Mouse (Mus musculus): ENCODE data around the gene Ddx46.
"Not testable (repeated sequence)": the region's sequence is repeated elsewhere in the genome, so short reads cannot be mapped to it uniquely, and the experiment has no call there.

The Ddx46 gene

DNA sequence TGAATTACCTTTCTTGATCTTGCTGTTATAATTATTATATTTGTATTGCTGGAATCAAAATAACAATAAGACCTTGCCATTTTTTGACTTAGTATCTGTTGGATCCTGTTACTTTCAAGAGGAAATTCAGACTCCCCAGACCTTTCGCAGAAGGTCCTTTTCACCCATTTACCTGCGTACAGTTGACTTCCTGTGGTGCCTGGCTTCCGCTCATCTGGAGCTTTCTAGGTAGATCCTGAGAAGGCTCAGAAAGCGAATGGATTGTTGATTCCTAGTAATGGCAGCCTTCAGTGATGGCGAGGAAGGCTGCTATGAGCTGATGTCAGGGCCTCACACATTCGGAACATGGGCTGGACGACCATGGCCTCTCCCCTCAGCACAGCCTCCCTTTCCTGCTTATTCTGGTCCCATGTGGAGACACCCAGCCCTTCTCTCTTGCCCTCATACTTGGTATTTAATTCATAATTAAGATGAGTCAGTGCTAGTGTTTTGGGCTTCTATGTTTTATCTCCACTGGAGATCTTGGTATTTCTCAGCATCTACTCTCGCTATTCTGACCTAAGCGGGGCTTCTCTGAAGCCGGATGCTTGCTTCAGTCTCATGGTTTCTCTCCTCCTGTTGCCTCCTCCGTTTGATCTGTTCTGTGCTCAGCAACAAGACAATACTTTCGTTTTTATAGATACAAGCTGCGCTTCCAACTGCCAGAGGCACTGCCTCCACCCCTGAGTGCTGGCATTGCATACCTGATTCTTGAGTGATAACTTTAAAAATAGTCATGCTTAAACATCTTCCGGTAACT lies 1.6 kb downstream of the Ddx46 start:
- no peak for DNase-seq (ENCODE audit: low spot score)

DNA sequence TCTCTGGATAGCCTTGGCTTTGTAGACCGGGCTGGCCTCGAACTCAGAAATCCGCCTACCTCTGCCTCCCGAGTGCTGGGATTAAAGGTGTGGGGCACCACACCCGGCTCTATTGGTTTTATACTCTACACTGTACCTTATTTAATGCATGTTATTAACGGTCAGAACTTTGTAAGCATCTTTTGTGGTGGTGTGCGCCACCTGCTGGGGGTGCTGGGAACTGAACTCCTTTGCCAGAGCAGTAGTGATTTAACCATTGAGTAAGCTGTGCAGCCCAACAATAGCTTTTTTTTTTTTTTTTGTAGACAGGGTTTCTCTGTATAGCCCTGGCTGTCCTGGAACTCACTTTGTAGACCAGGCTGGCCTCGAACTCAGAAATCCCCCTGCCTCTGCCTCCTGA lies 5.7 kb downstream of the Ddx46 start:
- peak; percentile 88 for DNase-seq (ENCODE audit: low spot score)

DNA sequence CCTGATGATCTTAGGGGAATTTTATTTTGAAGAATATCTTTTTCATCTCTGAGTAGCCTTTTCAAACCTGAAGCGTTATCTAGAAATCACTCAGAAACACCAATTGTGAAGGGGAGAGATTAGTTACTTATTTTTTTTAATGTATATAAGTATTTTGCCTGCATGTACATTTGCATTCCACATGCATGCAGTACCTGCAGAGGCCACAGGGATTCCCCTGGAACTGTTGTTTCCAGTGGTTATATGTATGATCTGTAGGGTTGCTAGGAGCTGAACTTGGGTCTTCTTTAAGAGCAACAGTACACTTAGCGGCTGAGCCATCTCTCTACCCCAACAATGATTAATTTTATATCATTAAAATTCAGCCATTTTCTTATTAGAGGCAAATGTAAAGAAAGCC lies 9.7 kb downstream of the Ddx46 start:
- no peak for DNase-seq (ENCODE audit: low spot score)

DNA sequence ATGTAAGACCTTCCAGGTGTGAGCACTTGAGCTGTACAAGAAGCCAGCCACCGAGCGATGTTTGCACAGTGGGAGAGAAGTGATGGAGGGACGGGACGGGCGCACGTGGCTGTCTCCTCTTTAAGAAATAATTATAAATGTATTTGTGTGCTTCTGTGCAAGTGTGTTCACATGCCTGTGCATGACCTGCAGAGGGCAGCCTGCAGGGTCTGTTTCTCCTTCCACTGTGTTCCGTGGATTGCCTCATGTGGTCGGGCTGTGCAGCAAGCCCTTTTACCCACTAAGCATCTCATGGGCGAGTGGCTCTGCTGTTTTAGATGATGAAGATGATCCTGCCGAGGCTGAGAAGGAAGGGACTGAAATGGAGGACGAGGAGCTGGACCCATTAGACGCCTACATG lies 15.3 kb downstream of the Ddx46 start:
- DNase-seq (ENCODE audit: low spot score) = no peak

DNA sequence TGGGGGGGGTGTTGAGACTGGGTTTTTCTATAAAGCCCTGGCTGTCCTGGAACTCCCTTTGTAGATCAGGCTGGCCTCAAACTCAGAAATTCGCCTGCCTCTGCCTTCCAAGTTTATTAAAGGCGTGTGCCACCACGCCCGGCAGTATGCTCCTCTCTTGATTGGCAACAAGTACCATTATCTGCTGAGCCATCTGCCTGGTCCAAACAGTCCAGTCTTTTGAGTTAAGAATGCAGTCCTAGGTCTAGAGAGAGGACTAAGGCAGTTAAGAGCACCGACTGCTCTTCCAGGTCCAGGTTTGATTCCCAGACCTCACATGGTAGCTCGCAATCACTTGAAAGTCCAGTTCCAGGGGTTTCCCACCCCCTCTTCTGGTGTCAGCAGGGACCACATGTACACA lies 16.2 kb downstream of the Ddx46 start:
- DNase-seq (ENCODE audit: low spot score) = no peak

DNA sequence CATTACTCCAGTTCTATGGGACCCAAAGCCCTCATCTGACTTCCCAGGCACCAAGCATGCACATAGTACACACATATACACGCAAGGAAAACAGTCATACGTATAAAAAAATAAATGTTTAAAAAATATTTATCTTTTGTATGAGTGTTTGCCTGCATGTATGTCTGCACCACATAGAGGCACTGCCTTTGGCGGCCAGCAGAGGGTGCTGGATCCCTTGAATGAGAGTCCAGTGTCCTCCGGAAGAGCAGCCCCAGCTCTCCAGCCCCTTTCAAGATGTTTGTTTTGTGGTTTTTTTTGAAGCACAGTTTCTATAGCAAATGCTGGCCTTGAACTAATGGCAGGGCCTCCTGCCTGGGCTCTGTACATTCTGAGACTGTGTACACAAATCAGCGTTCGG lies 33.7 kb downstream of the Ddx46 start:
- peak; percentile 72 for DNase-seq (ENCODE audit: low spot score)

DNA sequence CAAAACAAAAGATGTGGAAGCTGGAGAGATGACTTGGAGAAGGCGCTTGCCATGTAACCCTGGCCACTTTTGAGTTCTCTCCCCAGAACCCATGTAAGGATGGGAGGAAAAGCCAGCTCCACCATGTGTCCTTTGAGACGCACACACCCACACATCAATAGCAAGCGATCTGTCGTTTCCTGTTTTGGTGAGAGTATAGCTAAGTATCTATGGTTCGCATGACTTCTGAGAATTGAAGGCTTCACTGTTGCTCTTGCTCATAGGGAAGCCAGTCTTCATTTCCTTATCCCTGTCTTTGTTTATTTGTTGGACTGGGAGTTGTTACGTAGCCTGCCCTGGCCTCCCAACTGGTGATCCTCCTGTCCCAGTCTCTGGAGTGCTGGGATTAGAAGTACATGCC lies 37.9 kb downstream of the Ddx46 start:
- DNase-seq (ENCODE audit: low spot score) = no peak

DNA sequence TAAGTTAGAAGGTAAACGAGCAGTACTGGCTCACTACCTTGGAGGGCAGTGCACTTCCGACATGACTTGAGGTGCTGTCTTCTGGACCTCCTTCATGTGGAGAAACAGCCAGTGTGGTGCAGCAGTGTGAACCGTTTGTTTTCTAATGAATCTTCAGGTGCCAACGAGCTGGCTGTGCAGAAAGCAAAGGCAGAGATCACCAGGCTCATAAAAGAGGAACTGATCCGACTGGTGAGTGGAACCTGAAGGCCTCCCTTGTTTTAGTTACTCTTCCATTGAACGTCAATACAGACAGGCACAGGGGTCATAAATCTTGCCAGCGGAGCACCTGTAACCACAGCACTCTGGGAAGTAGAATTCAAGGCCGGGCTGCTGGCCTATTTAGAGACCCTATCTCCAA lies 42.5 kb downstream of the Ddx46 start:
- no peak for DNase-seq (ENCODE audit: low spot score)

DNA sequence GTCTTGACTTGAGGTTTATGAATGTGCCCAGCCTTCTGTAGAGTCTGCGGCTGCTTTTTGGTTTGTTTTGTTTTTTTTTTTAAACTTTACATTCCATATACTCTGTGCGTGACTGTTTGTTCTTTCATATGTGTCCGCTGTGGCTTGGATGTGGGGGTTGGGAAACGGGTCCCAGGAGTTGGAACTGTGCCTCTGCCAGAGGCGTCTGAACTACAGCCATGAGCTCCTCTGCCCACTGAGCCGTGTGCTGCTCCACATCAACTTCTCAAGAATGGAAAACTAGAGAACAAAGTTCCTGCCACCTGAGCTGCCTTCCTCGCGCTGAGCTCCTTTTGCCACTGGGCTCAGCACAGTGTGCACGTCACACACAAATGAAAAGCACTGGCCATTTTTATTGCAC lies 47.4 kb downstream of the Ddx46 start:
- DNase-seq (ENCODE audit: low spot score) = no peak

DNA sequence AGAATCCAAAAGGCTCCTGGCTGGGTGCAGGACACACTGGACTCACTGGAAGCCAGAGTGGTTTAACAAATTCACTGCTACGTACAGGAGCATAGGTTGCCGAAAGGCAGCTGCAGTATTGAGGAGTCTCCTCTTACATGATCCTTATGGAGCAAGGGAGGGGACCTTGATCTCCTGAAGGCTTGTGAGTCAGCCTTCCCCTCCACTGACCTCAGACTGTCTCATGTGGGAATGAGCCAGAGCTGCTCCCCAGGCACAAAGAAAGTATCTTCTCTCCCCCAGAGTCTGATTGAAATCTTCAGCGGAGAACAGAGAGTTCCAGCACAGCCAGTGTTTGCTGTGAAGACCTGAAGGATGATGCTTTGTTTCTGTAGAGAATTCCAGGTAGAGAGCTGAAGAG lies 48.8 kb downstream of the Ddx46 start:
- DNase-seq (ENCODE audit: low spot score) = no peak

DNA sequence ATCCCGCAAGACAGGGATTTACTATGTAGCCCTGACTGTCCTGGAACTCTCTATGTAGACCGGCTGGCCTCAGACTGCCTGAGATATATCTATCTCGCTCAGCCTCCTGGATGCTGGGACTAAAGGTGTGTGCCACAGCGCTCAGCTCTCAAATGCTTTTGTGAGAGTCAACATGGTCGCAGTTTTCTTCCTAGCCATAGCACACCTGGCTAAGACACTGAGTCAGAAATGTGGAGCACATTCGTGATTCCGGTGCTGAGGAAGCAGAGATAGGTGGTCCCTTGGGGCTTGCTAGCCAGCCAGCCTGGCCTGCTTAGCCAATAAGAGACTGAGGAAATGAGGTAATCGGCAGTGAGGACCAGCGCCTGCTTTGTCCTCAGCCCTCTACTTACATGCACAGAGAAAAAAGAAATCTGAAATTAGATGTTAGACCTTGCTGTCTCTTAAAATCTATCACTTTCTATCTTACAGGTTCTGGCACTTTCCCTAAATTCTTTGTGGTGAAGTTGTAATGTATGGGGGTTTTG lies 51.3 kb downstream of the Ddx46 start:
- DNase-seq (ENCODE audit: low spot score) = no peak

DNA sequence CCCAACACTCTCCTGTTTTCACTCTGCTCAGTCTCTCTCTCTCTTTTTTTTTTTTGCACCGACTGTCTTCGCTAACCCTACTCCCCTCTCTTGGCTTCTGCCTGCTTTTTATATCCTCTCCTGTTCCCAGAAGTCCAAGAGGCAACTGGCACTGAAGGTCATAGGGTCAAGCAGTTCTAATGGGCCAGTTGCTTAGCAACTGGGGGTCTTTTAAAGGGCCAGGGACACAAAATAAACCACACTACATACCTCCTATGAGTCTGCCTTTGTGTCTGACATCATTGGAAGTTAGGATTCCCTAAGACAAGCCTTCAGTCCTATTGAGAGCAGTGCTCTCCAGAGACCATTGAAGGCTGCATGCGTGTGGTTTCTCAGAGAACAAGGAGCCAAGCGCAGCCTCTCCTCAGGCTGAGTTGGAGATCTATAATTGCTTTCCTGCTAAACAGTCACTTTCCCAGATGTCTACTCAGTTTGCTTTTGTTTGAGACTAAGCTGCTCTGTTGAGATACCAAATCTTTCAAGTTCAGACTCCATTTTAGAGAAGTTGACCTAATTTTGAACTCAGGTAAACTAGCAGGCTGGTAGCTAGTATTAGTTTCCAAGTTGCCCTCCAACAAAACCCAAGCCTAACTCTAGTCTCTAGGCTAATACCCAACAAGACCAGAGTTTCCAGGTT lies 53.2 kb downstream of the Ddx46 start:
- no peak for DNase-seq (ENCODE audit: low spot score)

DNA sequence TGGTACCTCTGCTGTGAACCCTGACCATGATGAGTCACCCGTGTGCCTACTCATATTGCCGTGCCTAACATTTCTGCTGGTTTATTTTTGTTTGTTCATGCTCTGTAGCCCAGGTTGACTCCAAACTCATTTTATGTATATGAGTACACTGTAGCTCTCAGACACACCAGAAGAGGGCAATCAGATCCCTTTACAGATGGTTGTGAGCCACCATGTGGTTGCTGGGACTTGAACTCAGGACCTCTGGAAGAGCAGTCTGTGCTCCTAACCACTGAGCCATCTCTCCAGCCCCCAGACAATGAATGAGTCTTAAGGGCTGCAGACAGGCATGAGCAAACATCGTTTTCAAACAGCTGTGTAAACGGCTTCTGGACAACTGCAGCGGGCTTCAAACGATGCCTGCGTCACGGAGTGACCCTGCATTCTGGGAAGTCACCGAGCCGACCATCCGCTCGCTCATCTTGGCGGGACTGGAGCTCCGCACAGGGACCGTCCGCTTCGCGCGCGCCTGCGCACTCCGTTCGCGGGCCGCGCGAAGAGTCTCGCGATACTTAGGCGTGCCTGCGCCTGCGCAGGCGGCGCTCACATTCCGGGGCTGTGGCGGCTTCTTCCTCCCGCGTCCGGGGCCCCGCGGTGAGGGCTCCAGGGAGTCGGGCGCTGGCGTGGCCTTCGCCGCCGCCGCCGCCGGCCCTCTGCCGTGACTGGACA lies 57.9 kb downstream of the Ddx46 start, which contains the start of gene B230219D22Rik:
TSS of gene B230219D22Rik (plus strand) at position 590 of the 708 bp plus-strand sequence.
- peak; percentile 94 for DNase-seq (ENCODE audit: low spot score)

DNA sequence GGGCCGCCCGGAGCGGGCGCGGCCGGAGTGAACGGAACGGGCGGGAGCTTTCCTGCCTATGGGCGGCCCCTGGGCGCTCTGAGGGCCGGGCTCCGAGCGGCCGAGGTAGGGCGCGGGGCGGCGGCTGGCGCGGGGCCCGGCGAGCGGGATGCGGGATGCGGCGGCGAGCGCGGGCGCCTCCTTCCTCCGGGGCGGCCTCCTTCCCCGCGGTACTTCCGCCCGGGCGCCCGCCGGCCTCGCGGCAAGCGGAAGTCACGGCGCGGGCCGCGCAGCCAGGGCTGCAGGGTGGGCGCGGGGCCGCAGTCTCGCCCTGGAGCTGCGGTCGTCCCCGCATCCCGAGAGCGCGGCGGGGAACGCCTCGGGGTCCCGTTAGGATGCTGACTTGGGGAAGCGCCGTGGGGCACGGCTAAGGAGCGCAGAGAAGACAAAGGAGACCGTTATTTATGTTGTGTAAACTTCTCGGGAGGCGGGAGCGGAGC lies 58.5 kb downstream of the Ddx46 start:
- no peak for DNase-seq (ENCODE audit: low spot score)

DNA sequence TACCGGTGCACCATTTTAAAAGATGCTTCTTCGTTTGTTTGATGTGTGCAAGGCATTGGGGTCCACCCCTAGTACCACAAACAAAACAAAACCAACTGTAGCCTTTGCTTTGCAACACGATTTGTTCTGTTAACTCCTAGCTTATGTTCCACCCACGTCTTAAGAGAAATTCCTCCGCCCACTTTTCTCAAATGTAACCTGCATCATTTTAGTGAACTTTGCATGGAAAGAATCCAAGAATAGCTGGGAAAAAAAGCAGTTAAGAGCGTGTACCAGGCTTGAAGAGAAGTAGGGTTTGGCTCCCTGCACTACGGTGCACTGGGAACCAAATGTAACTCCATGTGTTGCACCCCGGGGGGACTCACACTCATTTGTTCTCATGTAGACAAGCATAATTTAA lies 59.3 kb downstream of the Ddx46 start:
- DNase-seq (ENCODE audit: low spot score) = no peak

DNA sequence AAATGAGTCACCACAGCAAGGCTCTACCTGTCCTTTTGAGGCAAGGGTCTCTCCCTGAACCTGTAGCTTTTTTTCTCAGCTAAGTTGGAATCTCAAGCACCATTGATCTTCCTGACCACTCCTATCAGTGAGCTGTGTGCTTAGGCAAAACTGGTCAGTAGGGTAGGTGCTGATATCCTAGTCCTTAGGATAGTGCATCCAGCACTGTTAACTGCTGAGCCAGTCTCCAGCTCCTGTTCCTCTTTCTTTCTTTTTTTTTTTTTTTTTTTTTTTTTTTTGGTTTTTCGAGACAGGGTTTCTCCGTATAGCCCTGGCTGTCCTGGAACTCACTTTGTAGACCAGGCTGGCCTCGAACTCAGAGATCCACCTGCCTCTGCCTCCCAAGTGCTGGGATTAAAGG lies 61.2 kb downstream of the Ddx46 start:
- DNase-seq (ENCODE audit: low spot score) = not testable (repeated sequence)

DNA sequence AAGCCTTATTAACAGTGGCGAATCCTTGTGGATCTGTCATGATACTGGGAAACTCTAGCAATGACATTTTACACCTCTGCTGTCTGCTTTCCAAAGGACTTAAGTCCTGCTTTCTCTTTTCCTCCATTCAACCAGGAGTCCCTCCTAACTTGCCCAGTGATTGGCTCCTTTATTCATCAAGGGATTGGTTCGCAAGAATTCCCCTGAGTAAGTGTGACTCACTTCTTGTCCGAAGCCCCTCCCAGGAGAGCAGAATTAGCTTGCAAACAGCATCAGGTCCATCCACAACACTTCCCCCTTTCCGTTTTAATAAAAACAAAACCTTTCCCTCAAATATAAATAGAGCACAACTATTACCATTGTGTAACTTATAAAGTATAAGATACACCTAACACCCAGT lies 69.5 kb downstream of the Ddx46 start:
- DNase-seq (ENCODE audit: low spot score) = no peak

DNA sequence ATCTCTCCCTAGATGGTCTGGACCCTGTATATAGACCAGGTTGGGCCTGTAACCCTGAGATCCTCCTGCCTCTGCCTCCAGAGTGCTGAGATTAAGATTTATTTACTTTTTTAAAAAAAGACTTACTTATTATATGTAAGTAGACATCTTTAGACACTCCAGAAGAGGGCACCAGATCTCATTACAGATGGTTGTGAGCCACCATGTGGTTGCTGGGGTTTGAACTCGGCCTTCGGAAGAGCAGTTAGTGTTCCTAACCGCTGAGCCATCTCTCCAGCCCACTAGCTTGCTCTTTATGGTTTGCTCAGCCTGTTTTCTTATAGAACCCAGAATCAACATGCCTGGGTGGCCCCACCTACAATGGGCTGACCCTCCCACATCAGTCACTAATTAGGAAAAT lies 78.0 kb downstream of the Ddx46 start:
- no peak for DNase-seq (ENCODE audit: low spot score)

DNA sequence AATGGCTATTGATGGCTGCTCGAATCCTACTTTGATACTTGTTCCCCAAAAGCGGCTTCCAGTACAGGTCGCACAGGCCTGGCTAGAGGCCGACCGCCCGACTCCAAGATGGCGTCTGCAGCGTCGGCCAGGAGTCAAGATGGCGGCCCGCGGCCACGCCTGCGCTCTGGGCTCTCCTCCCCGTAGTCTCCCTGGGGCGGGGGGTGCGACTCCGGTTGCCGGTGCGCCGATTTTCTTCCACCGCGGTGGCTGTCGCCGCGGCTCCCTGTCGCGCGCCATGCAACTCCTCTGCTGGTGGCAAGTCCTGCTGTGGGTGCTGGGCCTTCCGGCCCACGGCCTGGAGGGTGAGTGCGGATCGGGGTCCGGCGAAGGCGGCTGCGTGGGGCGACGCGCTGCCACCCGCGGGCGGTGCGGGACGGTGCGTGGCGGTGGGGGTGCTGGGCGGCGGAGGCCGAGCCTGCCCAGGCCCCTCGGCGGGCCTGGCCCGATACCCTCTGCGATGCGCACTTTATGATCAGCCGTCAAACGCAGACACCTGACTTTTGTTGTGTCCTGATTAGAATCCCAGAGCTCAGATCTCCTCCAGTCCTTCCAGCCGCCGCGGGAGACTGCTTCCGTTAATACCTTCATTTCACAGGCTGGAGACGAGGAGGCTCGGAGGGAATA lies 79.8 kb downstream of the Ddx46 start, which contains the start of gene Txndc15:
TSS of gene Txndc15 (plus strand) at position 150 of the 666 bp plus-strand sequence.
- peak; percentile 93 for DNase-seq (ENCODE audit: low spot score)

DNA sequence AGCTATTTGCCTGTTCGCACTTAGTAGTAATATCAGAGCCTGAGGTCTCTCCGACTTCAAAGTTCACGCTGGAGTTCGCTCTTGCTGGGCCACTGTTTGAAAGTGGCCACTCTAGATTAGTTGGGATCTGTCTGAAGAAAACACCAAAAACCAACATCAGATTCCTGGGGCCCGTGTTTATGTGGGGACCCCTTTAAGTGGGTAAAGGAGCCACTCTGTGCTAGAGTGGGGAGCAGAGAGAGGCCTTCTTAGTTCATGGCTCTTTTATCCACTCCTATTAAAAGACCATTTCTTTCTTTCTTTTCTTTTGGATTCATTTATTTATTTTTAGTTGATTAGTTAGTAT lies 80.3 kb downstream of the Ddx46 start:
- DNase-seq (ENCODE audit: low spot score) = no peak

DNA sequence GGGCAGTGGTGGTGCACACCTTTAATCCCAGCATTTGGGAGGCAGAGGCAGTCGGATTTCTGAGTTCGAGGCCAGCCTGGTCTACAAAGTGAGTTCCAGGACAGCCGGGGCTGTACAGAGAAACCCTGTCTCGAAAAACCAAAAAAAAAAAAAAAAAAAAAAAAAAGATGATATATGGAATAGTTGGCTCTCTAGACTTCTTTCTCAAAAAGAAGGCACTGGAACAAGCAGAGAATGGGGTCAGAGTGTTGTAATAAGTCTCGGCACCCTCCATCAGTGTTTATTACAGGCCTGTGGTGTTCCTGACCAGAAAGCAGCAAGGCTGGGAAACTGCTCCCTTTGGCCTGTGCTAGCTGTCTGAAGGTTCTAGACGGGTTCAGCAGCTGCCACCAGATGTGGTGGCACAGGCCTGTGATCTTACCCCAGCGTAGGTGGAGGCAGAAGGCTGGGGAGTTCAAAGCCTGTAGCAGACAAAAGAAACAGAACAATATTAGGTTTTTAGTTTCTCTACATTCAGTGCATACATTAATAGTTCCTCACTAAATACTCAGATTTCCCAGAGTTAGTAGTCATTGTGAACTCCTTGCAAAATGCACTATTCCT lies 81.2 kb downstream of the Ddx46 start:
- no peak for DNase-seq (ENCODE audit: low spot score)

DNA sequence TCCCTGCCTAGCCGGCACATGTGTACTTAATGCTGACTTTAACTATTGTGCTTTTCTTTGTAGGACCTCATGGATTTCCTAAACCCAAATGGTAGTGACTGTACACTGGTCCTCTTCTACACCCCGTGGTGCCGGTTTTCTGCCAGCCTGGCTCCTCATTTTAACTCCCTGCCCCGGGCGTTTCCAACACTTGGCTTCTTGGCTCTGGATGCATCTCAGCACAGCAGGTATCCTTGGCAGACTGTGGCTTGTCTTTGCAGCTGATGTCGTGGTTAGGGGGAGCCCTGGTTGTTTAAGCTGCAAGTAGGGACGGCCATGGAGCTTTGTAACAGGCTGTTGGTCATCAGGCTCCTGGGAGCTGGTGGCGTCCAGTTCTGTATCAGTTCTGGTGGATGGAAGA lies 86.7 kb downstream of the Ddx46 start:
- DNase-seq (ENCODE audit: low spot score) = no peak

Measured in testis, postnatal 10 days (tissue).